Mouse (Mus musculus) left cerebral cortex, adult 11 months (tissue): ENCODE data around the gene Mrps26.
"Not testable (repeated sequence)": the region's sequence is repeated elsewhere in the genome, so short reads cannot be mapped to it uniquely, and the experiment has no call there.

Experiments
- DNase-seq: peaks from one replicate; pipeline ENCODE4 v3.0.0; 2022; ENCODE audit warnings: low spot score

The Mrps26 gene

GRCm38 (mm10) chr2:130576564-130576963 lies 13.0 kb downstream of the Mrps26 start:
- DNase-seq, result not testable (repeated sequence)

DNA sequence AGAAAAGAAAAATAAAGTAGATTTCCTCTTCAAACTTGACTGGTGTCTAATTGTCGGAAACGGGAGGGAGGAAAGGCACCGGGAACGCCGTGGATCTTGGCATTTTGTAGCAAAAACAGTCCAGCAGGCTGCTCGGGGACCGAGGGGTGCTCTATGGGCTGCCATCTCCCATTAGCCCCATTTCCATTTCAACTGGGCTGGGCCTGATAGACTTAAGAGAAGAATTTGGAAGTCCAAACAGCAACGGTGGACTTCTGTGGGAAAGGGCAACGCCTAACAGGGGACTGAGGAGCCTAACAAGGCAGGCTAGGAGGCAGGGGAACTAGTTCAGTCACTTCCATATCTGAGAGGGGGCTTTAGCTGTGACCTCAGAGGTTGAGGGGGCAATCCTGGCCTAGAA lies 13.5 kb downstream of the Mrps26 start:
- DNase-seq, result no peak

- DNase-seq, result no peak
These were observed 14.1 kb downstream of the Mrps26 start for GRCm38 (mm10) chr2:130577632-130578031.

DNA sequence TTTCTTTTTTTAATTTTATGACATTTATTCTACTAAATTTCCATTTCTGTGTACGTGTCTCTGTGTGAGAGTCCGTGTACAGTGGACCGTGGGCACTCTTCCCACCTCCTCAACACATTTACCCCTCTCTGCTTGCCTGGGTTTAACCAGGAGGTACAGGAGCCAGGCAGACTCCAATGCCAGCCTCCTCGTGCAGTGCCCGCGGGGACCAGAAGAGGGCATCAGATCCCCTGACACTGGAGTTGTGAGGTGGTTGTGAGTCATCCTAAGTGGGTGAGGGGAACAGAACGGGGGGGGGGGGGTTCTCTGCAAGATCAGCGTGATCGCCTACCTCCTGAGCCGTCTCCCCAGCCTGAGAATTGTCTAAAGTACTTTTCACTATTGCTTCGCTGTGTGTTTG lies 14.6 kb downstream of the Mrps26 start:
- peak; percentile 56 for DNase-seq

- no peak for DNase-seq
These were observed 16.2 kb downstream of the Mrps26 start for GRCm38 (mm10) chr2:130579791-130580190.

DNA sequence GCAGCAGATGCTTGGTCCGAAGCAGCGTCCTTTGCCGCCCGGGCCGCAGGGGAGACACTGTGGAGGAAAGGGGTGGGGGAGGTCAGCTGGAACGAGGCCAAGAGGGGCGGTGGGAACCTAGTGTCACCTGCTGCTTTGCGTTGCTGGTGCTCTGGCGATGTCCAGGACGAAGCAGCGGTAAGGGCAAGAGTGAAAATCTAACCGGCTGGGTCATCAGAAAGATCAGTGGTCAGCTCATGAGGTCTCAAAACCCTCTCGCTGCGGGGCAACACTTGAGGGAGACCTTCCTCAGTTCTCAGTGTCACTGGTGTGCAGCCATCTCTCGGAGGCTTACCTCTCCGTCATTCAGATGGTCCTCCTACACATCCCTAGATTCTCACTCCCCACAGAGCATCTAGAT lies 17.7 kb downstream of the Mrps26 start:
- no peak for DNase-seq

DNA sequence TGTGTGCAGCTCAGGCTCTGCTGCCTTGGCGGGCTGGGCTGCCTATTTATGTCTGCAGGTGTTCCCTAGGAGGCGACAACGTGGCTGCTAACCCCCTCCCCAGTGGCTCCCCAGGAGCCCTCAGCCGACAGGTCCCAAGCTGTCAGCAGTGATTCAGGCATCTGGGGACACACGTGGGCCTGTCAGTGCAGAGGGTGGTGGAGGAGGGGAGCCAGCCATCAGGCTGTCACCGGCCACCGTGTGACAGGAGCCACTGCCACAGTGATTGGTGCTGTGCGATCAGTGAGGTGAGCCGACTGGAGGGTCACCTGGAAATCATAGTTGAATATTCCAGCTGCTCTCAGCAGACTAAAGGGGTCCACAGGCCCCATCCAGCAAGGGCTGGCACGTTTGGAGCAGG lies 19.0 kb downstream of the Mrps26 start, which contains the start of gene Avp:
Gene Avp (minus strand): TSS at position 3 of the 400 bp plus-strand sequence.
- DNase-seq, result no peak

DNA sequence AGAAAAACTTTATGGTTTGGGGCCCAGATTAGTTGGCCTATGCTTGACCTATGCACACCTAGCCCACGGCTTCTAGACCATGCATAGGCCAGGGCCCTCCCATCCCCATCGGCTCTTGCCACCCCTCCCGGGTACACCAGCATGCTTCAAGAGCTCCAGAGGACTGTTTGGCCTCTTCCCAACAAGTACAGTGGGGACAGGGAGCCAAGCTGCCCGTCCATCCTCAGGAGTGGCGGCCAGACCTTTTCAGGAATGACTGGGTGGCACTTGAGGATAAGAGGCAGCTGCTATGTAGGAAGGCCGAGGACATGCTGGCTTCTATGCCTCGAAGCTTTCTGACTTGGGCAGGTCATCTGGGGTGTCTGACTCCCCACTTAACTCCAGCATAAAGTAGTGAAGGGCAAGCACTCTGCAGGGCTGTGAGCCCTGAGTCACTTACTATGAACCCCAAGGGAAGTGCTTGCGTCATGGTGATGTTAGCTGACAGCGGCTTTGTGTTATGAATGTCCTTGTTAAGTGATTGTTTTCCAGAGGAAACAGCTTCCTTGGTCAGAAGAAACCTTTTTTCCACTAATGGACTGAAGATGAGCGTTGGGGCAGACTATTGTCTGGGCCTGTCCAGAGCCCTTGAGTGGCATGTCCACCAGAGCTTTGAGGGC lies 20.5 kb downstream of the Mrps26 start:
- DNase-seq, result no peak

DNA sequence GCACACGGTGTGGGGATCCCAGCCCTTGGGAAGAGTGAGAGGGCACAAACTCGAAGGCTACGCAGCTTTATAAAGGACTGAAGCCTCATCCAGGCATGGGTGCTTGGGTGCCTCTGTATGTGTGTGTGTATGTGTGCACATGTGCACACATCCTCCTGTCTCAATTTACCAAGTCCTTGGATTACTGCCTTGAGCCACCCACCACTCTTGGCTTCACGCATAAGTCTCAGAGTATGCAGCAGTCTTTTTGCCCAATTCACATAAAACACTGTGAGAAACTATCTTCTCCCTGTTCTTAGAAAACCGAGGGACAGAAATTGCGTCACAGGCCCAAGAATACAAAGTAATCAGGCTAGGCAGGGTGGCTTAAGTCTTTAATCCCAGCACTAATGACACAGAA lies 22.5 kb downstream of the Mrps26 start:
- DNase-seq, result no peak

DNA sequence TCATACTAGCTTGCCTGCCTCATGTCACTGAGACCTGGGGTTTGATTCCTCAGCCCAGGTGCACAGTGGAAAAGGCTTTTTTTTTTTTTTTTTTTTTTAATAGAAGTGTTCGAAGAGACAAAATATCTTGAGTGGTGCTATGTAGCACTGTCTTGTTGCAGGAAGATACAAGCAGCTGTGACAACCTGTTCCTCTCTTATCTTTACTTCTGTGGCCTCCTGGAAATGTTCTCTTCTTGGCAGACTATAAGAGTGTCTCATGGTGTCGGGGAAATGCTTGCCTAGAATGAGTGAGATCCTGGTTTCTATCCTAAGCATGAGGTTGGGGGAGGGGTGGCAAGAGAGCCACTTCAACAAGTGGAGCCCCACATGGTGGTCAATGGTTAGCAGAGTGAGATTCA lies 24.8 kb downstream of the Mrps26 start:
- no peak for DNase-seq

DNA sequence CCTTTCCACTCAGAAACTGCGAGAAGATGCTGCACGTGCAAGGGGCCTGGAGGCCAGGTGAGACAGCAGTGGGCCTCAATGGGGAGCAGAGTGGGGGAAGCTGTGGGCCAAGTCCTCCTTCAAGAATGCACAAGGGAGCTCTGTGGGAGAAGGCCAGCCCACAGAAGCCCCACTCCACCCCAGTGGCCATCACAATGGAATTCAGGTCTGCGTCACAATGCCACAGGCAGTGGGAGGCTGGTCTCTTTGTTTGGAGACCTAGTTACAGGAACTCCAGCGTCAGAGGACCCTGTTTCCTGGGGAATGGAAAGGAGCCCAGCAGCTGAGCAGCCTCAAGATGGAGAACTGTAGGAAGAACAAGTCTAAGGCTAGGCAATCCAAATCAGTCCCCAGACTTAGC lies 25.6 kb downstream of the Mrps26 start:
- no peak for DNase-seq

GRCm38 (mm10) chr2:130589761-130590160 lies 26.2 kb downstream of the Mrps26 start:
- no peak for DNase-seq

GRCm38 (mm10) chr2:130591016-130591415 lies 27.5 kb downstream of the Mrps26 start:
- no peak for DNase-seq

DNA sequence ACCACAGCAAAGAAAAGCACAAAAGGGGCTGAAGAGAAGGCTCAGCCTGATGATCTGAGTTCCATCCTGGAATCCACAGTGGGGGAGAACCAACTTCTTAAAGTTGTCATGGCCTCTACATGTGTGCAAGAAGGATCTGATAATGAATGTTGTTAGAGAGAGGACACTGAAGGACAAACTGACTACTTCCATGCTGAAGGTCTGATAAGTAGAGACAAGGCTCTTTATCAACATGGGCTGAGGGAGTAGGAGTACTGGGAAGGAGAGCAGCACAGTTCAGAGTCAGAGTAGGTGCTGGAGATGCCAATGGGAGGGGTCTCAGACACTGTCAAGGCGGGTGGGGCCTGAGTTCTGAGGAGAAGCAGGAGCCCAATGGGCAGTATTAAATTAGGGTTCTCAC lies 32.1 kb downstream of the Mrps26 start:
- no peak for DNase-seq

DNA sequence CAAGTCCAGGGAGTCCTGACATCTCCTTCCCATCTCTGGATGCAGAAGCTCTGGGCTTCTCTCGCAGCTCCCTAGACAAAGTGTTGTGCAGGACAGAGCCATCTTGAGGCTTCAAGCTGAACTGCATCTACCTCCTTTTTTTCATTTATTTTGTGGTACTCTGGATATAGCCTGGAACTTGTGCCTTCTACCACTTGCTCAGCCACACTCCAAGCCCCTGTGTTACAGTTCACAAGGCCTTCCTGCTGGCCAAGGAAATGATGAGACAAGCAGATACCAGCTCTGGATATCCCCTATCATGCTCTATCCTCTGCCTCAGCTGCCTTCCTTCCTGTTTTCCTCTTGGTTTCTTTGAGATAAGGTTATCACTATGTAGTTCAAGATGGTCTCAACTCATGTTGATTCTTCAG lies 34.1 kb downstream of the Mrps26 start:
- DNase-seq, result peak; percentile 46

GRCm38 (mm10) chr2:130598399-130598798 lies 34.9 kb downstream of the Mrps26 start:
- no peak for DNase-seq

DNA sequence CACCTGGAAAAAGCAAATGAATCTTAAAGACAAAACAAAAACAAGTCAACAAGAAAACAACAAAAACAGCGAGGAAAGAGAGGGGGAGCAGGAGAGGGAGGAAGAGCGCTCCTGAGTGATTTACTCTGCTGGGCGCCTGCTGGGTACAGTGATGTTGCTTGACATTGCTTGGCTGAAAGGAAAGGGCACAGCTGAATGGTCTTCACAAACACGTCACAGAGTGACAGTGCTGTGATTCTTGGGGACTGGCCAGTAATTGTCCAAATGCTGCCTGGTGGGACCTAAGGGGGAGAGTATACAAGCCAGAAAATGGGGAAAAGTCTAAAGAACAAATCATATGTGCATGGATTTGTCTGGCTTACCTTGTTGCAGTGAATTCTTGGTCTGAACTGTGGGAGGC lies 38.7 kb downstream of the Mrps26 start:
- DNase-seq, result no peak

- no peak for DNase-seq
These were observed 49.5 kb downstream of the Mrps26 start for GRCm38 (mm10) chr2:130613091-130613490.
